Mouse (Mus musculus) cerebral cortex, adult 2 months (tissue): ENCODE data around the gene Grm5.

ENCODE experiments used
- WGBS: fragments of 180-500 bp; shearing (Covaris S2); methylation state at CpG from one replicate; pipeline ENCODE4 v1.1.7; 2018; 5-methylcytosine and 5-hydroxymethylcytosine counted together

The Grm5 gene

DNA sequence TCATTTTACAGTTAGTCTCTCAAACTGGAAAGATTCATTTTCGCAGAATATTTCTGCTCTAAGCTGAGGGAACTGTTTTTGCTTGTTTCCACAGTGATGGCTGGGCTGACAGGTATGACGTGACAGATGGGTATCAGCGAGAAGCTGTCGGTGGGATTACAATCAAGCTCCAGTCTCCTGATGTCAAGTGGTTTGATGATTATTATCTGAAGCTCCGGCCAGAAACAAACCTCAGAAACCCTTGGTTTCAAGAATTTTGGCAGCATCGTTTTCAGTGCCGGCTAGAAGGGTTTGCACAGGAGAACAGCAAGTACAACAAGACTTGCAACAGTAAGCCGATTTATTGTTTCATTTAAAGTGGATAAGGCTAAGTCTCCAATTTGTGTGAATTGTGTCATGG lies 391.1 kb downstream of the Grm5 start:
- 65% methylated on average over 8 of the region's 8 CpGs for WGBS

DNA sequence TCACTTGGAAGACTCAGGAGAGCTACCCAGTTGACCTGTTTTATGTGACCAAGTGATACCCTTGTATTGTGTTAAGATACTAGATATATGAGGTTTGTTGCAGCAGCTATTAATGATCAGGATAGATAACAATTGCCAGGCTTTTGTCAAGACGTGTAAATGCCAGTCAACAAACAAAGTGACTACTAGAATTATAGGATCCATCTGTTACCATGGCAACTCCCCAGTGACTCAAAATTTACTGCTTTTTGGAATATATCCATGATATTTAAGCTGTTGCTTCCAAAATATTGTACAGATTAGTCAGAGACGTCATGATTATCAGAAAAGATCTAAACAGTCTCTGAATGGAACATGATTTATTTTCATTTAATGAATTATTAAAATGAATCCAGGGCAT lies 399.5 kb downstream of the Grm5 start:
- 48% methylated on average over 2 of the region's 2 CpGs for WGBS

DNA sequence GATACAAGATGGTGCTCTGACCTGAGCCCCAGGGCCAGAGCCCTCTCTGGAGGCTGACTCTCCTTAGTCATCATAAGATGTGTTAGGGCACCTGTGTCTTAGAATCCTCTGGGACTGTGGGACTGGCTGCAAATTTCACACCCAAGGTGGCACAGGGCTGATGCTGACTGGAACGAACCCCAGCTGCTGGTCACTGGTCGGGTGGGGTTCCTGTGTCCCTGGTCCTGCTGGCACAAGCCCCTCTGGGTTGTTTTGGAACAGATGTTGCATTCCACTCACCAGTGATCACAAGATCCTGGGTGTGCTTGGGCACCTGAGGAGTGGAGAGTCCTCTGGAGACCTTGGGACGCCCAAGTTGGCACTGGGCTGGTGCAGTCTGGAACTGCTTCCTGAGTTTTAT lies 430.5 kb downstream of the Grm5 start:
- WGBS, result 87% methylated on average over 3 of the region's 3 CpGs

DNA sequence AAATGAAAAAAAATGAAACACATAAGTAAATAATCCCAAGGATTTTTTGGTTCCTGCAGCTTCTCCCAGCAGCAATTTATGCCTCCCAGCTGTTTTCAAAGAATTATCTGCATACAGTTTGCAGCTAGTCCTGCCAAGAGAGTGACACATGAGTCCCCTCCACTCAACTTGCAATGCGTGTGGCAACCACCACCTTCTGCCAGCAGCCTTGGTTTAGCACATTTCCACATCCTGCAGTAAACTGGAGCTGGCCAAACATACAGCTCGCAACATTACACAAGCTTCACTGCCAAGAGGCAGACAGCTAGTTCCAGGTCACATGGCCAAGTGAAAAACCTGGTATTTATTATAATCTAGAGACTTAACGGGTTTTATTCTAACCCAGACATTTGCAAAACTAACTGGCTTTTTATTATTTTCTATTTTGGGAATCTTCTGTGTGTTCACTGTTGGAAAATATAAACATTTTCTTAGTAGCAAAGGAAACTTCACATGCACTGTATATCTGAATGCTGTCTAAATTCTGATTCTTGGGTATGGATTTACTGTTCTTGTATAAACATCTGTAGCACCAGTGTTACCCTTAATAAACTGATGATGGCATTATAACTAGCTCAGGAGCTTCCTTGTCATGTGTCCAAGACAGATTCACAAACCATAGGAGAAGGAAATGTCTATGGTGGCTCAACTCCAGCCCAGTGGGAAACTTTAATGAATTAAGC lies 443.6 kb downstream of the Grm5 start:
- WGBS, result 17% methylated on average over 3 of the region's 3 CpGs

DNA sequence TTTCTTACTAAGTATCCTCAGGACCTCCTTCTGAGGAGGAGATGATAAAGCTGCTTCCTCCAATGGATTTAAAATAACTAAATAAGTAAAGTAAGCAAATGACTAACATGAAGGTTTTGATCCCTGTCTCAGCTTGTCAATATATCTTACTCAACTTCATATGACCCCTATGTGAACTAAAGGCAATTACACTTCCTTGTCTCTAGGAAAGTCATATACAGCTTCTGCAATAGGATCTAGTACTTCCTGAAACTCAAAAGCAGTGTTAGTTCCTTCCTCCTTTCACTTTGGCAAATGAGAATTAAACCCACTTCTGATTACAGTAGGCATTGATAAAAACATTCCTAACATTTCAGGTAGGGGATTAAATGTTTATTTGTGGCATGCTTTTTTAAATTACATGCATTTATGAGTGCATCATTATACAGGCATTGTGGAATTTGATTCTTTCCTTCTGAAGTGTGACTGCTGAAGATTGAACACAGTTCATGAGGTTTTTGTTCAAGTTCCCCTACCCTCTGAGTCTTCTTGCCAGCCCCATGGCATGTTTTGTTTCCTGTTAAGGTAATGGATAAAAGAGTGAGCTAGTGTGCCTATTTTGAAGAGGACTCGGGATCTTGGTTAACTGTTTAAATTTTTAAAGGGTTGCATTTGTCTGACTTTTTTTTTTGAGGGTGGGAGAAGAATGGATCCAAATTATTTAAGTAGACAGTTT lies 470.4 kb downstream of the Grm5 start:
- WGBS, result 70% methylated on average over 1 of the region's 1 CpGs

DNA sequence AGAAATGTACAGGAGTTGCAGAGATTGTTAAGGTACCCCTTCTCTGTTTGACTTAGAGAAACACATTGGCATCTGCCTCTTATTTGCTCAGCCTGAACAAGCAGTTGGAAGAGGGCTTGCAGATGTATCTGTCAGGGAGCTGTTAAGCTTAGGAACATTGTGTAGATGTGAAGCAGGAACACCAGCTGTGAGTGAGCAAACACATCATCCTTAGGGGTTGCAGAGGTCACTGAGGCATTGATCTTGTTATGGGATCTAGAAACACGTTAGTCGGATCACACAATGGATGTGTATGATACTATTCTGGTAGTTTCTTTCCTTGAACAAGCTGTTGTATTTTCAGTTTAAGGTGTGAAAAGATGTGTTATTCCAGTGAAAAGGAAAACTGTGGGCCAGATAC lies 472.5 kb downstream of the Grm5 start:
- WGBS, result 50% methylated on average over 2 of the region's 2 CpGs

DNA sequence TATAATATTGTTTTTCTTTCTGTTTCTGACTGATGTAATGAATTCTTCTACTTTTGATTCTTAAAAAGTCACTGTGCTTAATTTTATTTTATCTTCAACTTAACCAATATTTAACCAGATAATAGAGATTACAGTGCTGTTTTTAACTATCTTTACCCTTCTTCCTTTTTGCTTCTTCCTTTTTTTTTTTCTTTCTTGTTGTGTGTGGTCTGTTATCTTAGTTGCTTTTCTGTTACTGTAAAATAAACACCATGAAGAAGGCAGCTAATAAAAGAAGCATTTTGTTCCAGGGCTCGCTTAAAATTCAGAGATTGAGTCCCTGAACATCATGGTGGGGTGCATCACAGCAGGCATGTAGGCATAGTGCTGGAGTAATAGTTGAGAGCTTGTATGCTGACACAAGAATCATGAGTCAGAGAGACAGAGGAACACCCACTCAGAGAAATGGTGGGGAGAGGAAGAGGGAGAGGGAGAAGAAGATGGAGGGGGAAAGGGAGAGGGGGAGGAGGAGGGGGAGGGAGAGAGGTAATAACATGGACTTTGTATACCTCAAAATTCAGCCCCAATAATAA lies 512.7 kb downstream of the Grm5 start:
- 14% methylated on average over 1 of the region's 1 CpGs for WGBS

DNA sequence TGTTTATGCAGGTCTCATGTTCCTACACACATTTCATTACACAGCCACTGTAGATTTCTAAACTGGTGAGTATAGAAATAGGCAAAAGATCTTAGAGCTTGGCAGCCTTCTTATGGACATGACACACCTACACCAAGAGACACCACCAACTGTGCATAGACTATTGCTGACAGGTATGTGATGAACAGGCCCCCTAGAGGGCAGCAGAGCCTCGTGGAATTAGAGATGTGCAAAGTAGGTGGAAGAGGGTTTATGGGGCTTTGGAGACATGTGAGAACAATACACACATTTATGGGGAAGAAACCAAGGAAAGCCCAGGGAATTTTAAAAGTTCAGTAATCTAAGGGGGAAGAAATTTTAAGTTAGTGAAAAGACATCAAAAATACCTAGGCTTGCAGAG lies 513.7 kb downstream of the Grm5 start:
- WGBS, result 4% methylated on average over 1 of the region's 1 CpGs

DNA sequence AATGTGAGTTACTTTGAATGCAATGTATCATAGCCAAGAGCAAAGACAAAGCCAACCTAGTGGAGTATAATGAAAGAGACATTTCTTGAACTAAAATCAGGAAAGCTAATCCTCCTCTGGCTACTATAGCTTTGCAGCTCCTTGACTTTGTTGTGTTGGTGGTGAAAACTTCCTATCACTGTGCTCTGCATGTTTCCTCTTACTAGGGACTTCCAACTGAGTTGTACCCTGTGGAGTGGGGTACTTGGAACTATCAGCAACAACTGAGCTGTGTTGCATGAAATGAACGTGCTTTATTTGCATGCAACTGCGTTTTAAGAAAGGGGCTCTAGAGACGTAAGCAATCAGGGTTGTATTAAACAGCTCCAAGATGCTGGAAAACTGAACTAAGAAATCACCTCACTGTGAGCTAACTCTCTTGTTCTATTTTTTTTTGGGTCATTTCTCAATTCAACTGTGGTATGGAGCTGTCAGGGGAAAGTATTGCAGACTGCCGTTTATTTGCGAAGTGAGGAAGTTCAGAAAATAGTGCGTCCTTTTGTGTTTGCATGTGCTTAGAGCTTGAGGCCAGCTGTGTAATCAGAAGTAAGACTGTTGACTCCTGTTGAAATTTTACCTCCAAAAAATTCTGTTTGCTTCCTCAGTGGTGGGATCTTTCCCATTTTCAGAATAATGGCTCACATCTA lies 532.9 kb downstream of the Grm5 start:
- 48% methylated on average over 6 of the region's 6 CpGs for WGBS

DNA sequence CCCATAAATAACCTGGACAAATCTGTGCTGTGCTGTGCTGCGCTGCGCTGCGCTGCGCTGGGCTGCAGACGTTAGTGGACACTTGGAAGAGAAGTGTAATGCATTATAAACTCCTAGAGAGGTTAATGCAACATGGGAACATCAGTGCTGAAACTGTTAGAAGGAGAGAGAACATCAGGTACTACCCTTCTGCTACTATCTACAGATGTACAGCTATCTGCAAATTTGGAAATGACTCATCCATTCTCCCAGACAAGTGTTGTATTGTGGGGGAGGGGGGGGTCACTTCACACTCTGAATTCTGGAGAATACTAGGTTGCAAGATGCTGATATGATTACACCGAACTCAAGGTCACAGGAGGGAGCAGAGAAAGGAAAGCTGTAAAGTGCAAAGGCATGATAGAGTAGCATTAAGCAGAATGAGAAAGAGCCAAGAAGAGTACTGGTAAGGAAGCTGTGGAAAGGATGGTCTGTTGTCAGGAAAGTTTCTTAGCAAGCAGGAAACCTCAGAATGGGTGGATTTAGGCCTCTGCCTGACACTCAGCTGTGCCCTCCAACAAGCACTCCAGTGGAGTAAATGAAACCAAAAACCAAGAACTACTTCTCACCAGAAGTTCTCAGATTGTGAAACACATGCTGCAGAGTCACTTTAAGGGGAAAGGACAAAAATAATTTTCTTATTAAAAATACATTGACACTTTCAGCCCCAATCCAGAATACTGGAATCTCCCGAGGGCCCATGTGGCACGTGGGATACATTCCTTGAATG lies 544.3 kb downstream of the Grm5 start:
- WGBS, result 65% methylated on average over 8 of the region's 8 CpGs

DNA sequence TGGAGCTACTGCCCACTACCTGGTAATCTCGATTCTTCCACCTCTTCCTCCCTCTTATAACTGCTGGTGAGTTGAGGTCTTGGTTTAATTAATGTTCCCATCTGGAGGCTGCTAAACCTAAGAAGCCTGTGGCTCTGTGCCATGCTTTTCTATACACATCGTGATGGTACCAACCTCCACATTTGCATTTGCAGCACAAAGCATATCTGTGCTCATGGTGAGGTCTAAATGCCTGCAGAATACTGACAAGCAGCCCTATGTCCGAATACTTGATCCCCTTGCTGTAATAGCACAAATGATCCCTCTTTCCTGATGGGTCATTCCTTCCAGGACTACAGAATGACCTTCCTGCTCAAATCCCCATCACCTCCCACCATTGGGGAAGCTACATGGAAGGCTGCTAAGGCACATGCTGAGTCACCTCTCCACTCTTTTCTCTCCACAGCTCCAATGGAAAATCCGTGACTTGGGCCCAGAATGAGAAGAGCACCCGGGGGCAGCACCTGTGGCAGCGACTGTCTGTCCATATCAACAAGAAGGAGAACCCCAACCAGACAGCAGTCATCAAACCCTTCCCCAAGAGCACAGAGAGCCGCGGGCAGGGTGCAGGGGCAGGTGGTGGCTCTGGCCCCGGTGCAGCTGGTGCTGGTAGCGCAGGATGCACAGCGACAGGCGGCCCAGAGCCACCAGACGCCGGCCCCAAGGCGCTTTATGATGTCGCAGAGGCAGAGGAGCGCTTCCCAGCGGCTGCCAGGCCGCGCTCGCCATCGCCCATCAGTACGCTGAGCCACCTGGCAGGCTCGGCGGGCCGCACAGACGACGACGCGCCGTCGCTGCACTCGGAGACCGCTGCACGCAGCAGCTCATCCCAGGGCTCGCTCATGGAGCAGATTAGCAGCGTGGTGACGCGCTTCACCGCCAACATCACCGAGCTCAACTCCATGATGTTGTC lies 545.8 kb downstream of the Grm5 start:
- 21% methylated on average over 41 of the region's 41 CpGs for WGBS

DNA sequence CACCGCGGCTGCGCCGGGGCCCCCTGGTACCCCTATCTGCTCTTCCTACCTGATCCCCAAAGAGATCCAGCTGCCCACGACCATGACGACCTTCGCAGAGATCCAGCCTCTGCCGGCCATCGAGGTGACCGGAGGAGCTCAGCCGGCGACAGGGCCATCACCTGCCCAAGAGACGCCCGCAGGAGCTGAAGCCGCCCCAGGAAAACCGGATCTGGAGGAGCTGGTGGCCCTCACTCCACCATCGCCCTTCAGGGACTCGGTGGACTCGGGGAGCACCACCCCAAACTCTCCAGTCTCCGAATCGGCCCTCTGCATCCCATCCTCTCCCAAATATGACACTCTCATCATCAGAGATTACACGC lies 546.5 kb downstream of the Grm5 start:
- WGBS, result 45% methylated on average over 22 of the region's 22 CpGs

DNA sequence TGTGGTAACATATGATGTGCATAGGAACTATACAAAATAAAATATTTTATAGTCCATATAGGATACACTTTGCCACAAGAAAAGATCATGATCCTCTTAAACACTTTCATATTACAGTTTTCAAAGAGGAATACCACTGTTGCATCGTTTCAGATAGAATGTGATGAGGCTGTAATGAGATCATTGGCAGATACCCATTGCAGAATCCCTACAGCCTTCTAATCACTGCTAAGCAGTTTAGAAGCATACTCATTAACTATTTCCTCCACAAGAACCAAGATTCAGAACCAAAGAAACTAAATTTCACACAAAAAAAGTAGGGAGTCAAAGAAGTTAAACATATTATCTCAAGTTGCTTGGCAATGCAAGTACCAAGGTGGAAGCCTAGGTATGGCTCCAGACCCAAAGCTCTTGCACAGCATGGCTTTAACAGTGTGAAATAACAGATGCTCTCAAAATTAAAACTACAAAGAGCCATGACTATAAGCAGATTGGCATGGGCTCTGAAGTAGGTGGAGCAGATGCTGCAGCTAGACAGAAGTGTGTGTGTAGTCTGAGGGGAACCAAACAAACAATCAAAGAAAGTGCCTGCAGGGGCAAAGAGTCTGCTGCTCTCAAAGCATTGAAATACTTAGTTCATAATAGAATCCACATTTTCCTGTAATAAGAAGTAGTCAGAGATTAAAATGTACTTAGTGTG lies 575.7 kb downstream of the Grm5 start:
- 54% methylated on average over 1 of the region's 1 CpGs for WGBS

DNA sequence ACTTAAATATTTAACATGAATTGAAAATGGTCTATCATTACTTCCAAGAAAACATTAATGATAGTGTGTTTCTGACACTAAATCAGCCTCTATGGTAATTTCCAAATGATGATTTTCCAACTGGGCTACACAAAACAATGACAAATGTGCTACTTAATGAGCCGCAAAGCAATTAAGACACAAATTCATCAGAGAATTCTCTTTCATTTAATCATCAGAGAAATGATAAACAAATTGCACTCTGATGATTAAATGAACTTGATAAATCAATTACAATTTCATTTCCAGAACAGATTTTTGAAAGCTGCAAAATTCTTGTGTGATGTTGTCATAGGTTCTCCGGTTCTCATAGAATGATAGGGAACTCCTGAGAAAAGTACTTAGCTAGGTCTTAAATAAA lies 577.6 kb downstream of the Grm5 start:
- WGBS, result 92% methylated on average over 2 of the region's 2 CpGs
